Mouse (Mus musculus): ENCODE data around the gene Brd9.
"Not testable (repeated sequence)": the region's sequence is repeated elsewhere in the genome, so short reads cannot be mapped to it uniquely, and the experiment has no call there.

Gene Brd9

DNA sequence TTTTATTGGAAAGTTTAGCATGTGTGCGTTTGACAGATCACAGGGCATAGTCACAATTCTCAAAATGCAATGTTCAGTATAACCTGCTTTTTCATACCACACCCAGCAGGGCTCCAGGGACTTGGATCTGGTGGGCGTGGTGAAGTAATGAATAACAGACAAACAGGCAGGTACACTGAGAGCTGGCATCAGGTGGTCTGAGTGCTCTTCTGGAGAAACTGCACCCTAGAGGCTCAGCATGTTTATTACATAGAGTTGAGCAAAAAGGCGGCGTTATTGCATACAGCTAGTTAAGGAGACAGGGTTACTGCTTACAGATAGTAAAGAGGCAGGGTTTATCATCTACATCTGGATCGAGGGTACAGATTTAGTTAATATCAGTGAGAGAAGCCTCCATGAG, 52.7 kb downstream of the Brd9 start:
- DNase-seq (ENCODE audit: low read depth in 1 of 2, low spot score in 2 of 2): no peak

- no peak for DNase-seq (ENCODE audit: low read depth in 1 of 2, low spot score in 2 of 2)
These were observed 53.1 kb downstream of the Brd9 start for GRCm38 (mm10) chr13:73990761-73991160.

DNA sequence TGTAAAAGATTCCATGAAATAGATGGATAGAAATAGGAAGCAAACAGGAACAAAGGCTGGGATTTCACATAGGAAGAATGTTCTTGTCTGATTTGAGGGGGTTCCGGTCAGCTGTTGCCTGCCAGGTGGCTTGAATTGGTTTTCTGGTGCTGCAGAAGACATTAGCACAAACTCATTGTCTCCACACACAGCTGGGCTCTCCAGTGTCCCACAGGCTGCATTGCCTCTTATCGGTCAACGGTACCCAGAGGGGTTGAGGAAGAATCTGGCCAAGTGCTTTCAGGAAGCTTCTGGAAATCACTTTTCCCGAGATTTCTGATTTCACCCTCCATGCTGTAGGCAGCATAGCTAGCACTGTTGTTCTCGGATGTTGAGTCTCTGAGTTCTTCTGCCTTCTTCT, 53.7 kb downstream of the Brd9 start:
- no peak for DNase-seq (ENCODE audit: low read depth in 1 of 2, low spot score in 2 of 2)

- no peak for DNase-seq (ENCODE audit: low read depth in 1 of 2, low spot score in 2 of 2)
These were observed 58.8 kb downstream of the Brd9 start for GRCm38 (mm10) chr13:73996456-73996855.

DNA sequence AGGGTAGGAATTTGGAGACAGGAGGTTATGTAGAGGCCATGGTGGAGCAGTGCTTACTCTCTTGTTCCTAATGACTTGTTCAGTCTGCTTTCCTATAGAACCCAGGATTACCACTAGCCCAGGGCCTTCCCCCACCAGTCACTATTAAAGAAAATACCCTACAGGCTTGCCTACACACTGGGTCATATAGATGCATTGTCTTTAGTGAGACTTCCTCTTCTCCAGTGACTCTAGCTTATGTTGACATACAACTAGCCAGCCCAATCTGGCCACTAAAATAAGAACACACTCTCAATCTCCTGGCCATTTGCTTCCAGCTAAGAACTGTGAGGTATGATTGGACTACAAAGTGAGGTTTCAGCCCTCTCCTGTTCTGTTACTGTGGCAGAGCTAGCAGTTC, 62.9 kb downstream of the Brd9 start:
- no peak for DNase-seq (ENCODE audit: low read depth in 1 of 2, low spot score in 2 of 2)

GRCm38 (mm10) chr13:74000961-74001360, 63.4 kb downstream of the Brd9 start:
- no peak for DNase-seq (ENCODE audit: low read depth in 1 of 2, low spot score in 2 of 2)

DNA sequence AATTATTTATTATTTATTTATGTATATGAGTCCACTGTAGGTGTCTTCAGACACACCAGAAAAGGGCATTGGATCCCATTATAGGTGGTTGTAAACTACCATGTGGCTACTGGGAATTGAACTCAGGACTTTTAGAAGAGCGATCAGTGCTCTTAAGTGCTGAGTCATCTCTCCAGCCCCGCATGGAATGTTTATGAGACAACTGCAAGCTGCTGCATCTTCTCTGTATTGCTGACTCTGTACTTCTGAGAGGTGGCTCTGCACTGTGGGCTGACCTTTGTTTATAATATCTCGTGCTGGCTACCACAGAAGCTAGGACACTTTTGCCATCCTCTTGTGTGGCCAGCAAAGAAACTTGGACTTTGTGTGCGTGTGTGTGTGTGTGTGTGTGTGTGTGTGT, 63.9 kb downstream of the Brd9 start:
- DNase-seq (ENCODE audit: low read depth in 1 of 2, low spot score in 2 of 2): no peak

DNA sequence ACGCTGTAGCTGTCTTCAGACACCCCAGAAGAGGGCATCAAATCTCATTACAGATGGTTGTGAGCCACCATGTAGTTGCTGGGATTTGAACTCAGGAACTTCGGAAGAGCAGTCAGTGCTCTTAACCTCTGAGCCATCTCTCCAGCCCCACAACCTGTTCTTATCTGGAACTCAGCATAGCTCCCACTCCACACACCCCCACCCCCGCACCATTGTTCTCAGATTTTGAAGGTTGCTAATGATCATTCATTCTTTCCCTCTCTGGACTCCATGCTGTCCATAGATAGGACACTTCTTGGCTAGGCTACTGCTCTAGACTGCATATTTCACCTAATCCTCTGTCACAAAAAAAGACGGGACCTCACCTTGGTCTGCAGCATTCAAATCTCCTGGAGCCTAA, 69.3 kb downstream of the Brd9 start:
- DNase-seq (ENCODE audit: low read depth in 1 of 2, low spot score in 2 of 2): not testable (repeated sequence)

GRCm38 (mm10) chr13:74008216-74008615, 70.6 kb downstream of the Brd9 start:
- DNase-seq (ENCODE audit: low read depth in 1 of 2, low spot score in 2 of 2): not testable (repeated sequence)

GRCm38 (mm10) chr13:74008948-74009718, 71.5 kb downstream of the Brd9 start, which contains the start of gene Tppp:
Tppp (plus strand) TSS chr13:74009407.
- peak; percentile 66 to 70 for DNase-seq (ENCODE audit: low read depth in 1 of 2, low spot score in 2 of 2)

GRCm38 (mm10) chr13:74009791-74010614, 72.4 kb downstream of the Brd9 start:
- no peak for DNase-seq (ENCODE audit: low read depth in 1 of 2, low spot score in 2 of 2)

All from monocyte, adult 2 months (primary cell).